Mouse (Mus musculus) hindbrain, embryonic 16.5 days (tissue): ENCODE results near the gene Lnx2. TPM values are rescaled to one million over a fixed set of nuclear protein-coding genes. Genes with fewer than 3 reads are reported as not detected.
A peak's percentile ranks its signal among the peaks of the same experiment; 100 is the strongest.

ENCODE experiments used
- ATAC-seq: fragments of 200-750 bp; cut with Nextera tagmentation; 2 replicates; pipeline ENCODE4 v1.8.0; 2017; ENCODE audit warnings: moderate TSS enrichment, moderate library complexity
- H3K27ac ChIP-seq: fragments of 300-500 bp; sonication (generic); 2 replicates; pipeline ENCODE4 v1.5.1; 2014; ENCODE audit warnings: low read depth, mild to moderate bottlenecking, control low read depth, low read length, moderate library complexity
- H3K27me3 ChIP-seq: fragments of 300-500 bp; sonication (generic); replicated peaks from 2 replicates; pipeline ENCODE4 v1.6.1; 2014; ENCODE audit warnings: low read length; ENCODE audit not compliant: control insufficient read depth, insufficient read depth
- H3K36me3 ChIP-seq: fragments of 300-500 bp; sonication (generic); 2 replicates; pipeline ENCODE4 v1.6.1; 2014; ENCODE audit warnings: mild to moderate bottlenecking, low read length, moderate library complexity, mixed read lengths; ENCODE audit not compliant: control insufficient read depth, insufficient read depth
- H3K4me1 ChIP-seq: fragments of 300-500 bp; sonication (generic); 2 replicates; pipeline ENCODE4 v1.6.1; 2014; ENCODE audit warnings: low read depth, low read length; ENCODE audit not compliant: control insufficient read depth, insufficient read depth
- H3K4me2 ChIP-seq: fragments of 300-500 bp; sonication (generic); 2 replicates; pipeline ENCODE4 v1.6.1; 2014; ENCODE audit warnings: mild to moderate bottlenecking, low read length, control low read depth, moderate library complexity
- H3K4me3 ChIP-seq: fragments of 300-500 bp; sonication (generic); 2 replicates; pipeline ENCODE4 v1.5.1; 2014; ENCODE audit warnings: mild to moderate bottlenecking, low read length, control low read depth, moderate library complexity
- H3K9ac ChIP-seq: fragments of 300-500 bp; sonication (generic); 2 replicates; pipeline ENCODE4 v1.6.1; 2014; ENCODE audit warnings: low read depth, mild to moderate bottlenecking, control low read depth, low read length, moderate library complexity
- H3K9me3 ChIP-seq: fragments of 300-500 bp; sonication (generic); 2 replicates; pipeline ENCODE4 v1.6.1; 2014; ENCODE audit warnings: mild to moderate bottlenecking, low read length, moderate library complexity; ENCODE audit not compliant: control insufficient read depth
- WGBS: fragments of 180-500 bp; shearing (Covaris S2); extraction: QIAGEN DNeasy Blood & Tissue Kit; methylation state at CpG from one replicate; pipeline ENCODE4 v1.1.7; 2014; 5-methylcytosine and 5-hydroxymethylcytosine counted together
- polyA plus RNA-seq: library from polyadenylated mRNA; unstranded; fragments of >200 nt; fragmentation: Nextera tagmentation; extraction: Ambion mirVana; gene quantifications from 2 replicates; pipeline ENCODE4 v1.2.1, GENCODE M21; 2015

Gene Lnx2
- polyA plus RNA-seq, 1 experiment from 2014 or later, result 4.5 TPM

DNA sequence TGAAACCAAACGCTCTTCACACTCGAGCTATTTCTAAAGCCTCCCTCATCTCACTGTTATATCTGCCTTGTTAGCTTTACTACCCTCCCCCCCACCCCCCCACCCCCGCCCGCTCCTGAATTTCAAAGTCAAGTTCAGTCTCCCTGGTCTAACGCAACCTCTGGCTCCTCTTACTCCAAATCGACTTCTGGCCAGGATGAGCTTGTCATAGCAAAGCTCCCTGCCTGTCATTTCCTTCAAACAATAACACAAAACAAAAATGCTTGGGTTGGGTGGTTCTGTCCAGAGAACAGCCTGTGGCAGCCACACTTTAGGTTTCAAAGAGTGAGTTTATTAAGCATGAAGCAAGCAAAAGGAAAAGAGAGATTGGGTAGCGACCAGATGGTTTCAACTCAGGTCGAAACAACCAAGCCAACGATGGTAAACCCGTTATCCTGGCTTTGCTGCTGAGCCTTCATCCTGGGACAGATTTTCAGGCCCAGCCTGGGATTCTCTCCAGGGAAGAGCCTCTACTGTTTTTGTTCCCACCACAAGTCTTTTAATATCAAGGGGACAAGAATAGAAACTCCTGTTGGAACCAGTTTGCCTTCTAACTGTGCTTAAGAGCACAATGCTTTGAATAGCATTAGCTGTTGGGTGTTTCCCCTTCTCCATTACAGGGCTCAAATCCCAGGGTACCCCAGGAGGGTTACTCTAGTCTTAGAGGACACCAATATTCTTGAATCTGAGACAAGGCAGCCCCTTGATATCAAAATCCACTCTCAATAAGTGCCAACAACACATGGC is 104.4 kb downstream of the Lnx2 start:
- Histone ChIP-seq H3K4me1 (peaks cover 2% of the 10 kb centered on the region; the same call in 1 of the 2 replicates), H3K27me3 (no peaks in the 10 kb centered on the region), H3K9ac (no peak overlapping the region), H3K9me3 (no peaks in the 10 kb centered on the region), H3K4me2 (no peak overlapping the region), H3K4me3 (no peak overlapping the region), H3K36me3 (no peaks in the 10 kb centered on the region), H3K27ac (no peak overlapping the region)
- WGBS, result 75% methylated on average over 10 of the region's 10 CpGs
- no peak for ATAC-seq

DNA sequence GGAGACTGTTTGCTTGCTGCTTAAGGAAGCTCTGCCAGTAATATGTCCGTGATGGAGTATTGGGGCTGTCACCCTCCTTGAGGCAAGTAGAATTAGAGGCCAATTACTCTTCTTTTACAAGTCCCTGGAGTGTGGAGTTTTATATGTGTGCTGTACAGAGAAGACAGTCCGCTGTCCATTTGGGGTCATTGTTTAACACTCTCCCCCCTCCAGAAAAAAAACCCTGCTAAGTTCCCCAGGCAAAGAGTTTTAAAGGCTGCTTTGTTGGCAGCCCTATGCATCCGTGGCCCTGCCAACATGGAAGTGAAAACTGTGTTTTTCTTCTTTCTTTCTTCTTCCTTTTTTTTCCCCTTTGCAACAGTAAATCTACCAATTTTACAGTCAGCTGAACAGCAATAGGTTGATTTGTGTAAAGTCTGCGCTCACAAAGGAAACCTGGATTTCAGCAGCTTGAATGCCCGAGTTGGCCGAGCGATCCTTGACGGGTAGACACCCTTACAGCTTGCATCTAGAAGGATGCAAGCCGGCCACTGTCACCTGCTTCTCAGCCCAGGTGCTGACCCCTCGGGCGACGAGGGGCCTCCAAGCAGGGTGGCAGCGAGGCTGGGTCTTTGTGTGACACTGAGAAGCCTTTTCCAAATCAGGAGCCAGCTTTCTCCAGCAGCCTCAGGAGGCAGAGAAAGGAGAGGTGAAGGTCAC is 107.5 kb downstream of the Lnx2 start:
- no peak overlapping the region for H3K4me3 ChIP-seq
- no peaks in the 10 kb centered on the region for H3K9me3 ChIP-seq
- no peak overlapping the region for H3K4me2 ChIP-seq
- peaks cover 5% of the 10 kb centered on the region; the same call in 1 of the 2 replicates for H3K4me1 ChIP-seq
- 27% methylated on average over 13 of the region's 13 CpGs for WGBS
- H3K27me3 ChIP-seq, result no peaks in the 10 kb centered on the region
- H3K36me3 ChIP-seq, result no peaks in the 10 kb centered on the region
- H3K27ac ChIP-seq, result no peak overlapping the region
- H3K9ac ChIP-seq, result no peak overlapping the region
- ATAC-seq, result peak; percentile 58

Other genes with a start within 250 kb of the Lnx2 start
- 297 and 315 TPM in 2 replicates for gene Rpl21, start 243.7 kb downstream of the Lnx2 start, polyA plus RNA-seq
- 7.6 and 8.5 TPM in 2 replicates for gene Rasl11a, start 231.5 kb downstream of the Lnx2 start, polyA plus RNA-seq
- 105 and 109 TPM in 2 replicates for gene Gtf3a, start 127.9 kb downstream of the Lnx2 start, polyA plus RNA-seq
- gene Mtif3, start 112.8 kb downstream of the Lnx2 start, polyA plus RNA-seq, result 24.8 and 29.2 TPM in 2 replicates
- gene Polr1d, start 464 bp upstream of the Lnx2 start, polyA plus RNA-seq, result 96.0 and 105 TPM in 2 replicates
- 3.2 and 3.5 TPM in 2 replicates for gene Gsx1, start 112.1 kb upstream of the Lnx2 start, polyA plus RNA-seq
- not detected in 2 replicates for gene Pdx1, start 193.4 kb upstream of the Lnx2 start, polyA plus RNA-seq
- gene Cdx2, start 230.7 kb upstream of the Lnx2 start, polyA plus RNA-seq, result not detected in 2 replicates
- gene Urad, start 245.9 kb upstream of the Lnx2 start, polyA plus RNA-seq, result not detected in 2 replicates